Mouse (Mus musculus) small intestine, adult 2 months (tissue): ENCODE data around the gene Rcl1.

Source experiments
- CTCF ChIP-seq: fragments of 200-500 bp; IDR thresholded peaks from 2 replicates; pipeline ENCODE4 v1.5.1; 2012; ENCODE audit warnings: low read depth, mild to moderate bottlenecking, control low read depth, inconsistent platforms, low read length, moderate library complexity, mixed read lengths; ENCODE audit not compliant: insufficient replicate concordance, insufficient read length; ENCODE audit errors: extremely low read depth
- POLR2A ChIP-seq: fragments of 200-500 bp; IDR thresholded peaks from 2 replicates; pipeline ENCODE4 v1.6.1; 2012; ENCODE audit warnings: low read depth, mild to moderate bottlenecking, control low read depth, inconsistent platforms, low read length, moderate library complexity

DNA sequence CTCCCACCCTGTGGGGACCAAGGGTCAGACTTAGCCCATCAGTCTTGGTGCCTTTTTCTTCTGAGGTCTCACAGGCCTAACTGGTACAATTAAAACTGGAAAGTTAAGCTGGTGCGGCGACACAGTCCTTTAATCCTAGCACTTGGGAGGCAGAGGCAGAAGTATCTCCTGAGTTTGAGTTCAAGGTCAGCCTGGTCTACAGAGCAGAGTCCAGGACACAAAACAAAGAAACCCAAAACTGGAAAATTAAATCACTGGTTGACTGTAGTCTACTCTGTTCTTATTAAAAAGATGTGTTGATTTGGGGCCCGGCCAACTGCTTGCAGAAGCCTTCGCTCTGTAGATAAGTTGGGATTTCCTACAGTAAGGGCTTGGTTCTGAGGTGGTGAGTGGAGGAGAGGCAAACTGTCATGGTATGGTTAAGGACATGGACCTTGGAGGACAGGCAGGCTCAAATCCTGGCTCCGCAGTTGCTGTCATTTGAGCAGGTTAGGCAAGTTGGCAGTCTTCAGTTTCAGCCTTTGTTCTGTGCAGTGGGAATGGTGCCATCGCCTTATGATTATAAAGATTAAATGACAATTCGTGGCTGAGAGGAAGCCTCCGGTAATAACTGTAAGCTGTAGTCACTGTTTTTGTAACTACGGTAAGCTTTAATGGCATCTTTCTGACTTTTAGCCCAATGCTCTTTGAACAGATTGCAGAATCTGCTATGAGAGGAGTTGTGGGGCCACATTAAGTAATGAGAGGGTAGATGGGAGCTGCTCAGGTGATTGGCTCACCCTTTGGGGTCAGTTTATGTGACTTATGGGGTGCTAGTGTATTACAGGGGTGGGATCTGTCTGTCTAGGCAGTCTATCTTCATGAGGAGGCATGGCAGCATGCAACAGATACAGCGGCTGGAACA, 12.8 kb downstream of the Rcl1 start:
- no peak for TF ChIP-seq CTCF
- no peak for TF ChIP-seq POLR2A
